Mouse (Mus musculus): ENCODE data around the gene Tfeb. TPM values are rescaled to one million over a fixed set of nuclear protein-coding genes. Genes with fewer than 3 reads are reported as not detected.
A peak's percentile ranks its signal among the peaks of the same experiment; 100 is the strongest.

The Tfeb gene
- polyA plus RNA-seq, 1 experiment from 2014 or later: 2.8 TPM

DNA sequence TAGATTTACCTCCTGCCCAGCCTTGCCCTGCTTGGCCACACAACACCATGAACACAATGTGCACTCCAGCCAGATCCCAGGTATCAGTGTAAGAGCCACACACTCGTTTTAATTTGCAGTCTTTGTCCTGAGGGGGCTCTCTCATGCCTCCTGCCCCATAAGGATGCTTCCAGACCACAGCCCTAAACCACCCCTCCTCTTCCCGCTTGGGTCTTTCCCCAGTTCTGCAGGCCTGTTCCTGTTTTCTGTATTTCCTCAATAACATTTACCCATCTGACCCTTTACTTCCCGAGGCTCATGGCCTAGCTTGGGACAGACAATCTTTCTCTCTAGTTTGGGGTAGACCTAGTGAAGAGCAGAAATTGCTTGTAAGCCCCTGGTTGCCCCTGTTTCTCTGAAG lies 21.8 kb upstream of the Tfeb start:
- Histone ChIP-seq H3K9ac (no peak overlapping the region), H3K4me2 (no peak overlapping the region), H3K4me1 (replicated peaks) (no peaks in the 10 kb centered on the region), H3K4me3 (no peak overlapping the region), H3K27ac (replicated peaks) (no peak overlapping the region), H3K9me3 (no peaks in the 10 kb centered on the region), H3K27me3 (no peaks in the 10 kb centered on the region), H3K36me3 (no peaks in the 10 kb centered on the region)
- no peak for ATAC-seq (ENCODE audit: low read depth)
- WGBS: 63% methylated on average over 3 of the region's 3 CpGs

DNA sequence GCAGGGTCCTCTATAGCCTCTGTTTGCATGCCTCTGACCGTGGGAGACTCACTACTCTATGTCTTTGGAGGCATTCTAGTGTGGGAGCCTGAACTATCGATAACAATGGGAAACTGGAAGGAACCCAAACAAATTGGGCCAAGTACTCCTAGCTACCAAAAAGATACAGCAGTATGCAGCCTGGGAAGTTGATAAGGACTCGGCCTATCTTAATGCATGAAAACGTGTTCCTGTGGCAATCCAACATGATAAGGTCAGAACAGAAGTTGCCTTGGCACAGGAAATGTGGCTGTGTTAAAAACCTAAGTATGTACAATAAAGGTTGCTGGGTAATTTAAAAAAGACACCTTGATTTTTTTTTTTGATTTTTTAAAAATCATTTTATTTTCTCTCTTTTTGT lies 15.6 kb upstream of the Tfeb start:
- Histone ChIP-seq H3K4me3 (no peak overlapping the region), H3K36me3 (no peaks in the 10 kb centered on the region), H3K9me3 (no peaks in the 10 kb centered on the region), H3K27ac (replicated peaks) (no peak overlapping the region), H3K9ac (no peak overlapping the region), H3K4me2 (no peak overlapping the region), H3K4me1 (replicated peaks) (no peaks in the 10 kb centered on the region), H3K27me3 (no peaks in the 10 kb centered on the region; the same call in 1 of the 2 replicates)
- whole genome bisulfite sequencing: 90% methylated on average over 4 of the region's 4 CpGs
- ATAC-seq (ENCODE audit: low read depth): no peak

DNA sequence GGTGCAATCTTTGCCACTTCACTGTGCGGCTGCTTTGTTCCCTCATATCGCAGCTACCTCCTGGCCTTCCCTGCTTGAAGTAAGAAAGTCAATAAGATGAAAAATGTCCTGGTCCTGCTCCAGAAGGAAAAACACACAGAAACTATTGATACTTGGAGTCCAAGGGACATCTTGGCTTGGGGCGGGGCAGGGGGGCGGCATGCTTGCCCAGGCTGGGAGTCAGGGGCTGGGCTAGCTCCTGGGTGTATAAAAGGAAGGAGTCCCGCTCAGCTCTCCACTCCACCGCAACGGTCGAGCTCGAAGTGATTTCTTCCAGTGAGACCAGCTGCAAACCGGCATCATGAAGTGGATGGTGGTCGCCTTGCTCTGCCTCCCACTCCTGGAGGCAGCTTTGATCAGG lies 10.3 kb upstream of the Tfeb start, which contains the start of gene Pgc:
TSS of gene Pgc (plus strand) at position 277 of the 400 bp plus-strand sequence.
- ATAC-seq (ENCODE audit: low read depth): no peak
- no peaks in the 10 kb centered on the region; the same call in 1 of the 2 replicates for H3K27me3 ChIP-seq
- WGBS: 71% methylated on average over 11 of the region's 11 CpGs
- H3K9ac ChIP-seq: no peak within 1 kb of the TSS
- H3K9me3 ChIP-seq: no peaks in the 10 kb centered on the region
- no peak within 1 kb of the TSS for H3K4me2 ChIP-seq
- no peak within 1 kb of the TSS for H3K27ac ChIP-seq (replicated peaks)
- no peak within 1 kb of the TSS for H3K4me3 ChIP-seq
- no peaks in the 10 kb centered on the region for H3K4me1 ChIP-seq (replicated peaks)
- no peaks in the 10 kb centered on the region for H3K36me3 ChIP-seq

GRCm38 (mm10) chr17:47730633-47731575 lies 5.9 kb upstream of the Tfeb start:
- Histone ChIP-seq H3K9me3 (no peaks in the 10 kb centered on the region), H3K4me2 (no peak overlapping the region), H3K4me3 (no peak overlapping the region), H3K27me3 (no peaks in the 10 kb centered on the region; the same call in 1 of the 2 replicates), H3K9ac (no peak overlapping the region), H3K36me3 (no peaks in the 10 kb centered on the region), H3K27ac (replicated peaks) (no peak overlapping the region), H3K4me1 (replicated peaks) (no peaks in the 10 kb centered on the region)
- ATAC-seq (ENCODE audit: low read depth): no peak
- 56% methylated on average over 24 of the region's 24 CpGs for WGBS

DNA sequence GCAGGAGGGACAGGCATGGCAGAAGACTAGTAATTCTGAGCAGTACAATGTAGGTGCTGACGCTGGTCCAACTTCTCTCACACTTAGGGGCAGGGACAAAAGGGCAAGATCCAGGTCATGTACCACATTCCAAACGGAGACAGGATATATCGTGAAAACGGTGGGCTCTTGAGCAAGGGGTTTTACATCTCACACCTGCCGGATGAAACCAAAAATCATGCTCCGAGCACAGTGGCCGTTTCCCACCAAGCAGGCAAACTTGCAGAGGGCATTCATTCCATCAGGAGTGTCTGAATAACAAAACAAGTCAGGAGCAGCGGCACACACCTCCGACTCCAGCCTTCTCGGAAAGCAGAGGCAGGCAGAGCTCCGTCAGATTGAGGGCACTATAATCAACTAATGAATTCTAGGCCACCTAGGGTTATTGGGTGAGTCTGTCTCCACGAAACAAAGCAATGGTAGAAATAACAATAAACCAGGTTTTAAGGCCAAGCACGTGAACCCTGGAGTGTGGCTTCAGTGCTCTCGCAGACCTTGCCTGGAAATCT lies 1.2 kb upstream of the Tfeb start:
- Histone ChIP-seq H3K4me2 (no peak overlapping the region), H3K9ac (no peak overlapping the region), H3K4me3 (no peak overlapping the region), H3K36me3 (no peaks in the 10 kb centered on the region), H3K27ac (replicated peaks) (no peak overlapping the region), H3K4me1 (replicated peaks) (peaks cover 30% of the 10 kb centered on the region), H3K27me3 (peaks cover 34% of the 10 kb centered on the region), H3K9me3 (no peaks in the 10 kb centered on the region)
- no peak for ATAC-seq (ENCODE audit: low read depth)
- WGBS: 71% methylated on average over 14 of the region's 14 CpGs

DNA sequence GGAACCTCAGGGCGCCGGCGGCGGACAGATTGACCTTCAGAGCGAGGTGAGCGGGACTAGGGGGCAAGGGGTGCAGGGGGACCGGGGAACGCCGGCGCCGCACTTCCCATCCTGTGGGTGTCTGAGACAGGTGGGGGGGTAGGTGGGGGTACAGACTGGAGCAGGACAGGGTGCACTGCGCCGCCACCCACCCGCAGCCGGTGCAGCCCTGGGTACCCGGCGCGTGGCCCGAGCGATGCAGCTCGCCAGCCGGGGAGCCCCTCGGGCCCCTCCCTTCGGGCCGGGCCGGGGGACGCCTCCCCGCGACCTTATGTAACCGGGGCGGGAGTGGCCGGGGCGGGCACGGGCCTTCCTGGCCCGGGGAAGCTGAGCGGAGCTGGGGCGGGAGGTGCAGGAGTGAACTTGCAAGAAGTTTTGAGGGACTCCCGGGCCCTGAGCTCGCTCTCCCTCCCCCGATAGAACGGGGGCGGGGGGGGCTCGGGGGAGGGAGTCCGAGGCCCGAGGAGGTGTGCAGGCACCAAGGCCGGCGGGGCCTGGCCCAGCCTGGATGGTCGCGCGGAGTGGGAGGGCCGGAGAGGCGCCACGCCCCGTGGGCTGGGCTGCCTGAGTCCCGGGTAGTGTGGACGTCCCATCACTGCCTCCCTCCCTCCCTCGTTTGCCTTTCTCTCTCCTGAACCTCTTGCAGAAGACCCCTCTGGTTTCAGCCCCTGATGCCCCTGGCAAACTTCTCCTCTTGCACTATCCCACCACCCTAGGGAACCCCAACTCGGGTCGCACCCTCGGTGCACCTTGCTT lies 638 bp downstream of the Tfeb start:
- no peaks in the 10 kb centered on the region for H3K9me3 ChIP-seq
- H3K4me3 ChIP-seq: peak overlapping the region; percentile 56
- WGBS: 1% methylated on average over 51 of the region's 60 CpGs
- peak; percentile 84 for ATAC-seq (ENCODE audit: low read depth)
- peak overlapping the region; percentile 28; the same call in 1 of the 2 replicates for H3K27ac ChIP-seq (replicated peaks)
- peaks cover 30% of the 10 kb centered on the region for H3K4me1 ChIP-seq (replicated peaks)
- peak overlapping the region; percentile 75 for H3K4me2 ChIP-seq
- H3K36me3 ChIP-seq: no peaks in the 10 kb centered on the region
- peaks cover 44% of the 10 kb centered on the region for H3K27me3 ChIP-seq
- peak overlapping the region; percentile 69 for H3K9ac ChIP-seq

GRCm38 (mm10) chr17:47738066-47738878 lies 1.4 kb downstream of the Tfeb start:
- peak overlapping the region; percentile 28; the same call in 1 of the 2 replicates for H3K27ac ChIP-seq (replicated peaks)
- H3K4me3 ChIP-seq: peak overlapping the region; percentile 56
- H3K36me3 ChIP-seq: no peaks in the 10 kb centered on the region
- peak overlapping the region; percentile 75 for H3K4me2 ChIP-seq
- WGBS: 2% methylated on average over 52 of the region's 61 CpGs
- peaks cover 44% of the 10 kb centered on the region for H3K27me3 ChIP-seq
- H3K9ac ChIP-seq: peak overlapping the region; percentile 69
- ATAC-seq (ENCODE audit: low read depth): peak; percentile 13
- no peaks in the 10 kb centered on the region for H3K9me3 ChIP-seq
- H3K4me1 ChIP-seq (replicated peaks): peaks cover 30% of the 10 kb centered on the region

DNA sequence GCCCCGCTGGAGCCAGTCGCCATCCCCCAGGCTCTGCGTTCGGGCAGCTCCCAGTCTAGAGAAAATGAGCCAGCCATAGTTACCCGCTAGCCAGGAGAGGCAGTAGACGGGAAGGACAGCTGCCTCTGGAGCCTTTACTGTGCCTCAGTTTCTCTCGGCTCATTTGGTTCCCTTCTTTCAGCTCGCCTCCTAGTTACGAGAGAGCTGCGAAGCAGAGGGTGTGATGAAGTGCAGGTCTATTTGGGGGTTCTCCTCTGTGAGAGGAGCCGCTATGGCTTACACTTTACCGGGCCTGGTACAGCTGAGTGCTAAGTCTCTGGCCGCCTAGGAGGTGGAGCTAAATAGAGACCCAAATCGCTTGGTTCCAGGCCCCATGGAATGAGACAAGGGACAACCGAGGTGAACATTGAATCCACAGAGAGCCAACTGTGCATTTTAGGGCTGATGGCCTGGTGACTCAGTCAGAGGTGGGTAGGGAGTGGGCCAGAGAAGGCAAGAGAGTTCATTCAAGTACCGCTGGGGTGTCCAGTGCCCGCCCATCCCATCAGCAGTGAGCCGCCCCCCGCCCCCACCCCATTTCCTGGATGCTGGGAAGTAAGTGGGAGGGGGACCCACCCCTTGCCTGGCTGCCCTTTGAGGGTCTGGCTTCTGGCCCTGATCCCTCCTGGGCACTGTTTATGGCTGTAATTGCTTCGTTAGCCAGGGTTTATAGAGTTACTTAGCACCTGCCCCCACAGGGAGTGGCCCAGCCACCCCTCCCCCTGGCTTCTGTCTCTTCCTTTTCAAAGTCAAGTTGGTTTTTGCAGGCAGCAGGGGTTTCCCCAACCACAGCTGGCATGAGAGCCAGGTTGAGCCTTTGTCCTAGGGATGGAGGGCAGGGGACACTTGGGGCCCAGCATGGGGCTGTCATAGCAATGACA lies 2.3 kb downstream of the Tfeb start:
- ATAC-seq (ENCODE audit: low read depth): no peak
- Histone ChIP-seq H3K4me1 (replicated peaks) (peaks cover 30% of the 10 kb centered on the region), H3K27me3 (peaks cover 44% of the 10 kb centered on the region), H3K4me3 (peak overlapping the region; percentile 56), H3K4me2 (peak overlapping the region; percentile 75), H3K9me3 (no peaks in the 10 kb centered on the region), H3K9ac (peak overlapping the region; percentile 69), H3K36me3 (no peaks in the 10 kb centered on the region), H3K27ac (replicated peaks) (no peak overlapping the region)
- WGBS: 3% methylated on average over 20 of the region's 20 CpGs

DNA sequence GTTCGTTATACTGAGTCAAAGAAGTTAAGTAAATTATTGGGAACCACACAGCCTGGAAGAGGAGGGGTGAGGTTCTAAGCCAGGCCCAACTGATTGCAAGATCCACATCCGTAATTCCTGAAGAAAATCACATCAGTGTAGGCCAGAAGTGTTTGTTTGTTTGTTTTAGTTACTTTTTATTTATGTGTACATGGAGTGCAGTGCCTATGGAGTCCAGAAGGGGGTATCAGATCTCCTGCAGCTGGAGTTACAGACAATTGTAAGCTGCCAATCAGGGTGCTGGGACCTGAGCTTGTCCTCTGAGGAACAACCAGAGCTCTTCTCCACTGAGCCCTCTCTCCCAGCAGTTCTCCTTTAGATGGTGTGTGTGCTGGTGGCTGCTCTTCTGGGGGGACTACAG lies 3.4 kb downstream of the Tfeb start:
- WGBS: 49% methylated on average over 2 of the region's 2 CpGs
- Histone ChIP-seq H3K4me2 (no peak overlapping the region), H3K4me3 (no peak overlapping the region), H3K27me3 (peaks cover 44% of the 10 kb centered on the region), H3K27ac (replicated peaks) (no peak overlapping the region), H3K9me3 (no peaks in the 10 kb centered on the region), H3K36me3 (no peaks in the 10 kb centered on the region), H3K4me1 (replicated peaks) (peaks cover 30% of the 10 kb centered on the region), H3K9ac (no peak overlapping the region)
- ATAC-seq (ENCODE audit: low read depth): no peak

DNA sequence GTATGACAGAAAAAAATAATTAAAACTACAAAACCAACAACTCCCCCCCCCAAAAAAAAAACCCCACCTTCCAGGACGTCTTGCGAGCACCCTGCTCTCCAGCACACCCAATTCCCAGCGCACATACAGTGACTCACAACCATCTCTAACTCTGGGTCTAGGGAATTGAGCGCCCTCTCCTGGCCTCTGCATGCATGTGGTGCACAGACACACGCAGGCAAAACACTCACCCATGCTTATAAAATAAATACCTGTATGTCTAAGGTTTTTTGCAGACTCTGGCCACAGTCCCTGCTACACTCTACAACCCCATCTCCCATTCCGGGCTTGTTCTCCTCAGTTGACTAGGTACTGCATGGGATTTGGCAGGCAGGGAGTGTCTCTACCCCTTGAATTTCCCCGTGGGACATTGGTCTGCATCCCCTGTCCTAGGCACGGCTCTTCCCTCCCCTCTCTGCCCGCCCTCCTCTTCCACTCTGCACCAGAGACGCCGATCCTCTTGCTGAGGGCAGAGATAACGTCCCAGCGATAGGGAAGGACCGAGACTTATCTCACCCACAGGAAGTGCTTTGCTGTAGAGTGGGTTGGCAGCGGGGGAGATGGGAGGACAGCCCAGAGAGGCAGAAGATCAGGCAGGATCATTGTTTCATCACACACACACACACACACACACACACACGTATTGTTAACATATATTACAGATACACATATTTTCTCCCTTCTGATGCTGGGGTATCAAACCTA lies 6.3 kb downstream of the Tfeb start:
- ATAC-seq (ENCODE audit: low read depth): no peak

More for the DNA sequence above, 6.3 kb downstream of the Tfeb start:
- Histone ChIP-seq H3K27ac (replicated peaks) (no peak overlapping the region), H3K27me3 (peaks cover 32% of the 10 kb centered on the region), H3K36me3 (no peaks in the 10 kb centered on the region), H3K9ac (no peak overlapping the region), H3K4me1 (replicated peaks) (peaks cover 17% of the 10 kb centered on the region), H3K4me3 (no peak overlapping the region), H3K4me2 (no peak overlapping the region), H3K9me3 (no peaks in the 10 kb centered on the region)
- 39% methylated on average over 16 of the region's 16 CpGs for WGBS
